Comparison of ENCODE assay signal across 8 mouse cellular contexts in genomic region chr4:123261721-123262401, GRCm38 (mm10). TPM values are rescaled to one million over a fixed set of nuclear protein-coding genes. Genes with fewer than 3 reads are reported as not detected.
DNase-seq lines count a peak whose midpoint lies in the region; ATAC-seq lines count a peak whose summit lies in the region.

TSS of gene Pabpc4 (plus strand) at chr4:123262351.

- no peak within 1 kb of the TSS for H3K4me2 ChIP-seq in neural tube, embryonic 14.5 days (ENCODE audit: low read depth, low read length)

- H3K9me3 ChIP-seq in erythroblast, embryonic 14.5 days (ENCODE audit: control insufficient read depth, low read length) = no peaks in the 10 kb centered on the region
- H3K9me3 ChIP-seq in limb, embryonic 10.5 days (replicated peaks) = no peaks in the 10 kb centered on the region
- H3K9me3 ChIP-seq in neural tube, embryonic 14.5 days (ENCODE audit: control insufficient read depth, low read length) = no peaks in the 10 kb centered on the region

- peaks cover 16% of the 10 kb centered on the region for H3K27me3 ChIP-seq in erythroblast, embryonic 14.5 days (ENCODE audit: control insufficient read depth)
- no peaks in the 10 kb centered on the region for H3K27me3 ChIP-seq in limb, embryonic 10.5 days (ENCODE audit: low read depth, poor library complexity, severe bottlenecking)
- H3K27me3 ChIP-seq in neural tube, embryonic 14.5 days (ENCODE audit: control insufficient read depth, insufficient read depth, low read length) = no peaks in the 10 kb centered on the region

- intact Hi-C loops in heart, postnatal 14 days (cut with DNase I) = no loop called here

- H3K4me3 ChIP-seq in erythroblast, embryonic 14.5 days (replicated peaks) = no peak within 1 kb of the TSS
- H3K4me3 ChIP-seq in limb, embryonic 10.5 days = no peak within 1 kb of the TSS
- no peak within 1 kb of the TSS for H3K4me3 ChIP-seq in neural tube, embryonic 14.5 days (ENCODE audit: low read depth, low read length)

- no peak for DNase-seq in thymus, postnatal 0 days (ENCODE audit: low spot score)
- no peak for DNase-seq in thymus, postnatal 25 days
- no peak for DNase-seq in heart, postnatal 14 days
- no peak for DNase-seq in limb, embryonic 10.5 days (ENCODE audit: low spot score)
- no peak for DNase-seq in spleen, postnatal 36 days (ENCODE audit: low spot score in 2 of 2)
- DNase-seq in retina, postnatal 1 day = no peak

- WGBS in limb, embryonic 10.5 days = 73% methylated on average over 5 of the region's 5 CpGs
- WGBS in neural tube, embryonic 14.5 days = 81% methylated on average over 5 of the region's 5 CpGs

- H3K4me1 ChIP-seq in erythroblast, embryonic 14.5 days (ENCODE audit: control insufficient read depth) = no peaks in the 10 kb centered on the region
- peaks cover 15% of the 10 kb centered on the region for H3K4me1 ChIP-seq in limb, embryonic 10.5 days
- no peaks in the 10 kb centered on the region for H3K4me1 ChIP-seq in neural tube, embryonic 14.5 days (ENCODE audit: control insufficient read depth, insufficient read depth, low read length)

- no peak within 1 kb of the TSS; the same call in 1 of the 2 replicates for H3K27ac ChIP-seq in limb, embryonic 10.5 days
- no peak within 1 kb of the TSS for H3K27ac ChIP-seq in neural tube, embryonic 14.5 days (ENCODE audit: low read depth, low read length)

- no peaks in the 10 kb centered on the region for H3K36me3 ChIP-seq in erythroblast, embryonic 14.5 days (ENCODE audit: control insufficient read depth)
- no peaks in the 10 kb centered on the region for H3K36me3 ChIP-seq in limb, embryonic 10.5 days
- H3K36me3 ChIP-seq in neural tube, embryonic 14.5 days (ENCODE audit: control insufficient read depth, insufficient read depth, low read length) = no peaks in the 10 kb centered on the region

- no peak for ATAC-seq in neural tube, embryonic 14.5 days (ENCODE audit: low read depth)

- H3K9ac ChIP-seq in neural tube, embryonic 14.5 days (replicated peaks; ENCODE audit: low read depth, low read length) = no peak within 1 kb of the TSS

RNA-seq across cellular contexts. Expression of gene Pabpc4, which starts in this region (rescaled TPM):
- 26.1 and 26.4 TPM in 2 replicates for polyA plus RNA-seq in thymus, postnatal 0 days (2015; fragmentation: Nextera tagmentation; extraction: Ambion mirVana)
- 693 and 748 TPM in 2 replicates for polyA plus RNA-seq in erythroblast, embryonic 14.5 days (2012)
- total RNA-seq in heart, postnatal 14 days (2021) = 100 to 1,000 TPM; 255 to 289 TPM
- polyA plus RNA-seq in limb, embryonic 10.5 days (2016; fragmentation: Nextera tagmentation; extraction: Ambion mirVana) = 54.1 and 64.4 TPM in 2 replicates
- 27.3 and 30.2 TPM in 2 replicates for polyA plus RNA-seq in neural tube, embryonic 14.5 days (2014; fragmentation: Nextera tagmentation; extraction: Ambion mirVana)

Comparison
In these comparisons a context has a peak if more than half of its experiments do, and no peak if none do; other contexts are left out.
1. RNA of gene Pabpc4 (polyA plus RNA-seq): 693 to 748 TPM in erythroblast, embryonic 14.5 days; 54.1 to 64.4 TPM in limb, embryonic 10.5 days, 27.3 to 30.2 TPM in neural tube, embryonic 14.5 days and 26.1 to 26.4 TPM in thymus, postnatal 0 days; every median in the first group is over 10 times any median in the second.